Mouse (Mus musculus) ES-E14 (cell line): ENCODE measurements around the gene Rasal1. TPM values are rescaled to one million over a fixed set of nuclear protein-coding genes. Genes with fewer than 3 reads are reported as not detected.

Source experiments
- DNase-seq: peaks from one replicate; pipeline ENCODE4 v3.0.0-alpha.2; 2013; ENCODE audit warnings: low read depth, low spot score
- H3K27ac ChIP-seq: 2 replicates; pipeline ENCODE4 v1.5.1; 2012; ENCODE audit warnings: low read depth, mild to moderate bottlenecking, low read length, moderate library complexity, mixed read lengths; ENCODE audit not compliant: poor library complexity, insufficient read depth, severe bottlenecking
- H3K36me3 ChIP-seq: 2 replicates; pipeline ENCODE4 v1.6.1; 2012; ENCODE audit warnings: mild to moderate bottlenecking, low read length, moderate library complexity, mixed read lengths; ENCODE audit not compliant: control insufficient read depth, poor library complexity, insufficient read depth, severe bottlenecking
- H3K4me1 ChIP-seq, 2 experiments: fragments of 150-350 bp in 1 of 2; sonication (generic) in 1 of 2; 2 replicates each; pipeline ENCODE4 v1.6.1; 2012; ENCODE audit warnings: low read length in 2 of 2, mild to moderate bottlenecking in 1 of 2, mixed read lengths in 1 of 2; ENCODE audit not compliant: control insufficient read depth in 2 of 2, insufficient read depth in 2 of 2, poor library complexity in 1 of 2
- H3K4me3 ChIP-seq, 2 experiments: fragments of 150-350 bp in 1 of 2; sonication (generic) in 1 of 2; 2 replicates each; pipeline ENCODE4 v1.5.1; 2012; ENCODE audit warnings: low read length in 2 of 2, low read depth in 1 of 2, mild to moderate bottlenecking in 1 of 2, mixed read lengths in 1 of 2; ENCODE audit not compliant: insufficient read depth in 1 of 2, poor library complexity in 1 of 2, severe bottlenecking in 1 of 2
- H3K9ac ChIP-seq: 2 replicates; pipeline ENCODE4 v1.6.1; 2012; ENCODE audit warnings: low read depth, mild to moderate bottlenecking, low read length, mixed read lengths; ENCODE audit not compliant: poor library complexity, insufficient read depth, severe bottlenecking
- H3K9me3 ChIP-seq: fragments of 150-350 bp; sonication (generic); 2 replicates; pipeline ENCODE4 v1.6.1; 2012; ENCODE audit warnings: low read depth, mild to moderate bottlenecking, low read length; ENCODE audit not compliant: control insufficient read depth, insufficient read depth
- CHD2 ChIP-seq: IDR thresholded peaks from 2 replicates; pipeline ENCODE4 v1.6.1; 2014; ENCODE audit warnings: mild to moderate bottlenecking, low read depth, low read length, inconsistent platforms
- HCFC1 ChIP-seq: IDR thresholded peaks from 2 replicates; pipeline ENCODE4 v1.6.1; 2012; ENCODE audit warnings: low read length, inconsistent platforms, borderline replicate concordance; ENCODE audit not compliant: insufficient read depth
- MAFK ChIP-seq: IDR thresholded peaks from 2 replicates; pipeline ENCODE4 v1.6.1; 2014; ENCODE audit warnings: mild to moderate bottlenecking, low read depth, low read length, inconsistent platforms; ENCODE audit not compliant: insufficient read depth
- ZC3H11A ChIP-seq: IDR thresholded peaks from 2 replicates; pipeline ENCODE4 v1.6.1; 2012; ENCODE audit warnings: low read depth, mild to moderate bottlenecking, inconsistent platforms, low read length, borderline replicate concordance
- ZNF384 ChIP-seq: IDR thresholded peaks from 2 replicates; pipeline ENCODE4 v1.6.1; 2012; ENCODE audit warnings: low read depth, low read length, inconsistent platforms
- in situ Hi-C, 2 experiments: fragments of 600-800 bp; cut with MboI; formaldehyde crosslinking; loops; one replicate each; pipeline ENCODE4 v1.15.1; 2025; ENCODE audit warnings: low sequenced_read_pairs in 2 of 2, inconsistent platforms in 1 of 2; ENCODE audit not compliant: unreplicated experiment in 2 of 2
- total RNA-seq: library from RNA; depleted of rRNA; stranded (reverse); fragments of 300-350 nt; gene quantifications from 2 replicates; pipeline ENCODE4 v1.2.3, GENCODE M21; 2012

Gene Rasal1
- total RNA-seq, 1 experiment: 3.5 TPM

- H3K9me3 ChIP-seq: no peaks in the 10 kb centered on the region
- no peak overlapping the region; a peak in 1 of 4 replicates for H3K4me3 ChIP-seq
- no peak overlapping the region for H3K9ac ChIP-seq
- H3K4me1 ChIP-seq: peaks cover 0 to 18% of the 10 kb centered on the region in 2 experiments; a peak in 2 of 4 replicates
- no peak overlapping the region for H3K27ac ChIP-seq
- DNase-seq: no peak
- in situ Hi-C loops: no loop called here
- TF ChIP-seq ZNF384 (no peak), CHD2 (no peak), ZC3H11A (no peak), MAFK (no peak), HCFC1 (no peak)
- no peaks in the 10 kb centered on the region for H3K36me3 ChIP-seq
Observed at GRCm38 (mm10) chr5:120652915-120653701, 4.5 kb downstream of the Rasal1 start.

DNA sequence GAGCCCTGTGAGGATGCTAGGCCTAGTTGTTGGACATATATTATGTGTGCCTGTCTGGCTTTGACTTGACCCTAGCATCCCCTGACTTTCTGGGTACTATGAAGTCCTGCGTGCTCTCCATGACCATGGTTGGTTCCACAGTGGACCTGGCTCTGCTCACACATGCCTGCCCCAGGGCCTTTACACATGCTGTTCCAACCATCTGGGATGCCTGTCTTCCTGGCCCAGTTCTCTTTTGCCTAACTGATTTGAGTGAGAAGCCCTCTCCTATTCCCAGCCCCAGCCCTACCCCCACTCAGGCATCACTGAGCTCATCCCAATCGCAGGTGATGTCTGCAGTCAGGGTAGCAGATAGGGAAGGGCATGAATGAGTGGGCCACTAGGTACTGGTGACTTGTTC lies 5.3 kb downstream of the Rasal1 start:
- Histone ChIP-seq H3K36me3 (no peaks in the 10 kb centered on the region), H3K9me3 (no peaks in the 10 kb centered on the region), H3K4me1 (peaks cover 0 to 18% of the 10 kb centered on the region in 2 experiments; a peak in 2 of 4 replicates), H3K27ac (no peak overlapping the region), H3K9ac (no peak overlapping the region), H3K4me3 (no peak overlapping the region)
- in situ Hi-C loops: no loop called here
- TF ChIP-seq ZC3H11A: no peak
- DNase-seq: no peak

DNA sequence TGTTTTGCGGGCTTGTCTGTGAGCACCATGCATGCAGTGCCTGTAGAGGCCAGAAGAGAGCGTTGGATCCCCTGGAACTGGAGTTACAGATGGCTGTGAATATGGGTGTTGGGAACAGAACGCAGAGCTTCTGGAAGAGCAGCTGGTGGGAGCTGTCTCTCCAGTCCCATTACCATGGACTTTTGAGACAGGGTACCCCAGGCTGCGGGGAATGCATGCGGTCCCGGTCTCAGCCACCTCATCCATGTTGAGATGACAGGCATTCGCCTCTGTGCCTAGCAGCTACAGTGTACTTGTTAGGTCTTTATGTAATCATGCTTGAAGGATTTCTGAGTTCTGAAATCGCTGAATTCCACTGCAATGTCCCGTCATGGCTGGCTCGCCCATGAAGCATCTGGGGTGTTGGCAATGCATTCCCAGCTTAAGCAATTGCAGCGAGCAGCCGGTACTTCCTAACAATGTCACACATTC lies 7.7 kb downstream of the Rasal1 start:
- Histone ChIP-seq H3K36me3 (no peaks in the 10 kb centered on the region), H3K9me3 (no peaks in the 10 kb centered on the region), H3K4me3 (no peak overlapping the region), H3K9ac (no peak overlapping the region), H3K4me1 (peaks cover 0 to 12% of the 10 kb centered on the region in 2 experiments; a peak in 2 of 4 replicates), H3K27ac (no peak overlapping the region)
- in situ Hi-C loops: no loop called here
- no peak for DNase-seq
- TF ChIP-seq ZNF384 (no peak), ZC3H11A (no peak), MAFK (no peak), HCFC1 (no peak), CHD2 (no peak)

- TF ChIP-seq ZNF384 (no peak), CHD2 (no peak), HCFC1 (no peak), ZC3H11A (no peak), MAFK (no peak)
- DNase-seq: no peak
- in situ Hi-C loops: no loop called here
- Histone ChIP-seq H3K27ac (no peak overlapping the region), H3K9ac (no peak overlapping the region), H3K9me3 (no peaks in the 10 kb centered on the region), H3K4me1 (peaks cover 0 to 4% of the 10 kb centered on the region in 2 experiments; a peak in 1 of 4 replicates), H3K4me3 (no peak overlapping the region), H3K36me3 (no peaks in the 10 kb centered on the region)
Observed at GRCm38 (mm10) chr5:120660816-120661215, 12.2 kb downstream of the Rasal1 start.
